Mouse (Mus musculus): Measurements from ENCODE around the gene Flg2.

- TF ChIP-seq CTCF (IDR thresholded peaks at IDR 0.05; ENCODE audit: control insufficient read depth, insufficient read depth, insufficient read length), result no peak
- no peak for TF ChIP-seq MAX (IDR thresholded peaks at IDR 0.05)
- TF ChIP-seq MYOG (IDR thresholded peaks at IDR 0.05; ENCODE audit: control insufficient read depth, extremely low read depth, insufficient read length), result no peak
Measured at GRCm38 (mm10) chr3:93162996-93163592, 34.0 kb upstream of the Flg2 start.
